ENCODE assay signal across 18 mouse cellular contexts in the genomic region with DNA sequence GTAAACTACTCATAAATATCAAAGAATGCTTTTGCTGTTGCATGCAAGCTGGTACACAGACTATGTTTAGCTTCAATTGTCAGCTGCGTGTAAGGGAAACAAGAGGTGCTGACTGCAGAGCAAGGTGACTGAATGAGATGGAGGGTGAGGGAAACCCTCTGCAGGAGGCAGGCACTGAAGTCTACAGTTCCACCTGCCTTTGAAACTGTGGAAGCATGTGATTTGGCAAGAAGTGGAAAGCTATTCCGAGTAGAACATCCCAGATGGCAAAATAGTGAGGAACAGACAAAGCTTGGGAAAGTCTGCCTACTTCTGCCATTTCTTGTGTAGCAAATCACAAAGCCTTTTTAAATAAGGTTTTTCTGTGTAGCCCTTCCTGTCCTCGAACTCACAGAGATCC. TPM values are rescaled to one million over a fixed set of nuclear protein-coding genes. Genes with fewer than 3 reads are reported as not detected.
DNase-seq lines count a peak whose midpoint lies in the region; ATAC-seq and TF ChIP-seq lines count a peak whose summit lies in the region.
"Had no signal": no experiment of that assay in that cellular context is flagged by ENCODE, and none has a peak within 500 bp of the region (broad histone marks: within the 10 kb centered on the region; RNA-seq: fewer than 3 reads in every experiment).

No protein-coding gene starts in this region.

- no peak overlapping the region for H3K4me2 ChIP-seq in forebrain, postnatal 0 days (ENCODE audit: low read depth)
- no peak overlapping the region for H3K4me2 ChIP-seq in forebrain, embryonic 12.5 days
- H3K4me2 ChIP-seq: liver, embryonic 13.5 days; neural tube, embryonic 15.5 days had no signal

- peak; percentile 41 for DNase-seq in forebrain, postnatal 0 days
- DNase-seq in cerebellum, adult 11 months: peak; percentile 28
- peak; percentile 48 to 65 for DNase-seq in left cerebral cortex, adult 9 months (ENCODE audit: low spot score in 2 of 2)
- DNase-seq in urinary bladder, postnatal 10 days (ENCODE audit: low spot score): no peak
- no peak for DNase-seq in thymus, postnatal 14 days
- DNase-seq: embryo, embryonic 11 days; heart, adult 18-20 months; heart, postnatal 14 days; kidney, adult 9 months; liver, embryonic 13.5 days; retina, postnatal 1 day had no signal

- no peak for TF ChIP-seq CTCF in forebrain, postnatal 0 days (IDR thresholded peaks at IDR 0.05; ENCODE audit: low read depth)
- no peak for TF ChIP-seq CTCF in cortical plate, adult 2 months (IDR thresholded peaks at IDR 0.05; ENCODE audit: extremely low read depth, insufficient read depth, low read length)

- H3K27ac ChIP-seq in forebrain, postnatal 0 days (ENCODE audit: low read depth, low read length): peak overlapping the region; percentile 6; the same call in 1 of the 2 replicates
- H3K27ac ChIP-seq in forebrain, embryonic 12.5 days: no peak overlapping the region
- peak overlapping the region; percentile 68; the same call in 1 of the 2 replicates for H3K27ac ChIP-seq in cortical plate, adult 2 months (ENCODE audit: insufficient read depth, low read length)
- H3K27ac ChIP-seq: liver, embryonic 13.5 days; neural tube, embryonic 15.5 days had no signal

- WGBS in forebrain, postnatal 0 days: 66% methylated on average over 3 of the region's 3 CpGs
- 78% methylated on average over 3 of the region's 3 CpGs for WGBS in forebrain, embryonic 12.5 days

- no peak overlapping the region for H3K4me3 ChIP-seq in forebrain, postnatal 0 days (ENCODE audit: low read depth, low read length)
- H3K4me3 ChIP-seq in forebrain, embryonic 12.5 days (replicated peaks): no peak overlapping the region
- H3K4me3 ChIP-seq in cortical plate, adult 2 months (ENCODE audit: insufficient read depth, low read length): no peak overlapping the region
- H3K4me3 ChIP-seq: liver, embryonic 13.5 days; megakaryocyte, embryonic 14.5 days; neural tube, embryonic 15.5 days had no signal

- TF ChIP-seq POLR2A in cortical plate, adult 2 months (IDR thresholded peaks at IDR 0.05; ENCODE audit: extremely low read depth, insufficient read depth, low read length): no peak

- H3K4me1 ChIP-seq in forebrain, postnatal 0 days (ENCODE audit: insufficient read depth): no peaks in the 10 kb centered on the region
- H3K4me1 ChIP-seq in forebrain, embryonic 12.5 days: peaks cover 2% of the 10 kb centered on the region
- H3K4me1 ChIP-seq in cortical plate, adult 2 months (ENCODE audit: control insufficient read depth, insufficient read depth, low read length): peaks cover 6% of the 10 kb centered on the region; the same call in 1 of the 2 replicates
- H3K4me1 ChIP-seq: liver, embryonic 13.5 days; megakaryocyte, embryonic 14.5 days; neural tube, embryonic 15.5 days had no signal

- H3K9me3 ChIP-seq in forebrain, postnatal 0 days (ENCODE audit: low read length): no peaks in the 10 kb centered on the region
- H3K9me3 ChIP-seq in forebrain, embryonic 12.5 days: no peaks in the 10 kb centered on the region
- H3K9me3 ChIP-seq: liver, embryonic 13.5 days; megakaryocyte, embryonic 14.5 days; neural tube, embryonic 15.5 days had no signal

- H3K27me3 ChIP-seq in forebrain, postnatal 0 days (ENCODE audit: insufficient read depth, low read length): no peaks in the 10 kb centered on the region
- no peaks in the 10 kb centered on the region for H3K27me3 ChIP-seq in forebrain, embryonic 12.5 days
- H3K27me3 ChIP-seq: liver, embryonic 13.5 days; megakaryocyte, embryonic 14.5 days; neural tube, embryonic 15.5 days had no signal

- peaks cover 60% of the 10 kb centered on the region for H3K36me3 ChIP-seq in forebrain, postnatal 0 days (ENCODE audit: insufficient read depth)
- H3K36me3 ChIP-seq in forebrain, embryonic 12.5 days (replicated peaks): peaks cover 48% of the 10 kb centered on the region

- ATAC-seq in forebrain, postnatal 0 days: no peak
- no peak for ATAC-seq in forebrain, embryonic 12.5 days (ENCODE audit: low FRiP score)
- no peak for ATAC-seq in granulocyte monocyte progenitor cell, adult 5-6 weeks (replicated peaks; ENCODE audit: poor library complexity, severe bottlenecking)
- ATAC-seq: forebrain, embryonic 16.5 days; lung, postnatal 0 days had no signal

- H3K9ac ChIP-seq in forebrain, postnatal 0 days: no peak overlapping the region
- H3K9ac ChIP-seq in forebrain, embryonic 12.5 days: no peak overlapping the region
- H3K9ac ChIP-seq: liver, embryonic 13.5 days; neural tube, embryonic 15.5 days had no signal

RNA-seq across cellular contexts. Expression of a gene that starts 53.3 kb away (rescaled TPM):
- 167 and 362 TPM in 2 replicates for total RNA-seq in forebrain, postnatal 0 days (2014; rRNA removed)
- 146 and 152 TPM in 2 replicates for polyA plus RNA-seq in forebrain, postnatal 0 days (2015; fragmentation: Nextera tagmentation; extraction: Ambion mirVana)
- 83.3 and 86.4 TPM in 2 replicates for polyA plus RNA-seq in forebrain, embryonic 12.5 days (2016; fragmentation: Nextera tagmentation; extraction: Ambion mirVana)
- 116 and 125 TPM in 2 replicates for polyA plus RNA-seq in cortical plate, adult 2 months (2012; rRNA removed)
- total RNA-seq in granulocyte monocyte progenitor cell, adult 5-6 weeks (2014; fragmentation: Nextera tagmentation): 84.0 and 103 TPM in 2 replicates
- total RNA-seq in granulocyte monocyte progenitor cell, adult 5-6 weeks (2017): 57.8 and 80.8 TPM in 2 replicates

Comparison
In these comparisons a context has a peak if more than half of its experiments do, and no peak if none do; other contexts are left out.
1. DNase-seq: peak in forebrain, postnatal 0 days (single experiment), cerebellum, adult 11 months (single experiment) and left cerebral cortex, adult 9 months (2 of 2); none in urinary bladder, postnatal 10 days (single experiment) and thymus, postnatal 14 days (single experiment).